Comparison of ENCODE assay signal across 9 mouse cellular contexts in the genomic region with DNA sequence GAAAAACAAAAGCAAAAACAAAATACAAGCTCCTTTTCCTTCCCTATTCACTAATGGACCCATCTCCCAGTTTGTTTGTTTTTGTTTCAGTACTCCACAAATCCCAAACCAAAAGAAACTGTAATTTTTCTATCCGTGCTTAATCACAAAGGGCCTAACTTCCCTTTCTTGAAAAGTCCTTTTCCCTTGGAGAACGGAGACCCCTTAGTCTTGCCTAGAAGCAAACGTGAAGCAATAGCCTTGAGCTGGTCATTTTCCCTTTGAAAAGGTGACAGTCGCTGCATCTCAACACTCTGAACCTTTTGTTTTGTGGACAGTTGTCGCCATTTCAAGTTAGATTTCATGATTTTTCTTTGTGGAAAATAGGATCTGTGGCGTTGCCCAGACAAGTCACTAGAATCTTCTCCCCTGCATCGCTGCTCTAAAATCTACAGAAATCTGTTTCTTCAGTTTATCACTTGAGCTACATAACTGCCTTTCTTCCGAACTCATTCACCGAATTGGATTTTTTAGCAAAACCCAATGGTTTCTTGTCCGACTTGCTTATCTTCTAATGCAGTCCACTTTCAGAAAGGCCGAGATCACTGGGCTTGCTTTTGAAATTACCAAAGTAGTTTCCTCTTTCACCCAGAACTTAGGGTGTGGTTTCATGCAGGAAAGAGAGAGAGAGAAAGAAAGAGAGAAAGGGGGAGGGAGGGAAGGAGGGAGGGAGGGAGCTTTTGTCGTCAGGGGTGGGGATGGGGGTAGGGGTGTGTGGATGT. TPM values are rescaled to one million over a fixed set of nuclear protein-coding genes. Genes with fewer than 3 reads are reported as not detected.
DNase-seq lines count a peak whose midpoint lies in the region; ATAC-seq and TF ChIP-seq lines count a peak whose summit lies in the region.
"Had no signal": no experiment of that assay in that cellular context is flagged by ENCODE, and none has a peak within 500 bp of the region (broad histone marks: within the 10 kb centered on the region; RNA-seq: fewer than 3 reads in every experiment).

No protein-coding gene starts in this region.

- TF ChIP-seq CTCF in ES-Bruce4 (IDR thresholded peaks at IDR 0.05; ENCODE audit: low read depth, low read length): no peak

- H3K27me3 ChIP-seq in heart, embryonic 10.5 days (ENCODE audit: insufficient read depth, poor library complexity, severe bottlenecking): no peaks in the 10 kb centered on the region
- peaks cover 3% of the 10 kb centered on the region; the same call in 1 of the 2 replicates for H3K27me3 ChIP-seq in ES-Bruce4 (ENCODE audit: control insufficient read depth, insufficient read depth, low read length, poor library complexity, severe bottlenecking)
- H3K27me3 ChIP-seq in forebrain, embryonic 16.5 days (replicated peaks; ENCODE audit: control insufficient read depth, insufficient read depth, low read length): no peaks in the 10 kb centered on the region
- H3K27me3 ChIP-seq: Patski had no signal

- TF ChIP-seq EP300 in ES-Bruce4 (IDR thresholded peaks at IDR 0.05; ENCODE audit: insufficient read depth, low read depth, low read length): no peak

- H3K27ac ChIP-seq in heart, embryonic 10.5 days: peak overlapping the region; percentile 94
- 0 out of 2 replicates have a peak overlapping the region, but pooled peaks have one; percentile 32 for H3K27ac ChIP-seq in ES-Bruce4 (ENCODE audit: insufficient read depth, low read length)
- H3K27ac ChIP-seq in forebrain, embryonic 16.5 days (ENCODE audit: low read length): peak overlapping the region; percentile 95

- intact Hi-C loops in heart, postnatal 25 days (cut with DNase I): loop anchor here (5.0 kb wide), 1 partner anchor 186 kb away; no protein-coding TSS in a partner anchor

- 6% methylated on average over 12 of the region's 12 CpGs for WGBS in heart, embryonic 10.5 days
- WGBS in forebrain, embryonic 16.5 days: 2% methylated on average over 12 of the region's 12 CpGs

- peaks cover 19% of the 10 kb centered on the region for H3K36me3 ChIP-seq in heart, embryonic 10.5 days
- H3K36me3 ChIP-seq in ES-Bruce4 (ENCODE audit: control insufficient read depth, insufficient read depth, low read length, poor library complexity, severe bottlenecking): no peaks in the 10 kb centered on the region
- no peaks in the 10 kb centered on the region; the same call in 1 of the 2 replicates for H3K36me3 ChIP-seq in forebrain, embryonic 16.5 days (ENCODE audit: control insufficient read depth, insufficient read depth)

- ATAC-seq in forebrain, embryonic 16.5 days: peak; percentile 18

- DNase-seq in heart, embryonic 10.5 days (ENCODE audit: low spot score): no peak
- no peak for DNase-seq in heart, postnatal 25 days (ENCODE audit: low spot score)
- peak; percentile 35 for DNase-seq in lung, postnatal 25 days (ENCODE audit: low spot score)
- no peak for DNase-seq in cerebellum, adult 9-11 months
- no peak for DNase-seq in gastrocnemius, postnatal 25 days
- DNase-seq in spleen, postnatal 4 days (ENCODE audit: low spot score in 2 of 2): no peak

- peak overlapping the region; percentile 81 for H3K4me2 ChIP-seq in forebrain, embryonic 16.5 days (ENCODE audit: low read length)

- TF ChIP-seq POLR2A in ES-Bruce4 (IDR thresholded peaks at IDR 0.05; ENCODE audit: insufficient read depth, low read length): no peak

- peak overlapping the region; percentile 80 for H3K4me3 ChIP-seq in heart, embryonic 10.5 days
- no peak overlapping the region for H3K4me3 ChIP-seq in ES-Bruce4 (ENCODE audit: low read depth, low read length)
- peak overlapping the region; percentile 69 for H3K4me3 ChIP-seq in forebrain, embryonic 16.5 days (replicated peaks; ENCODE audit: low read length)

- no peak overlapping the region for H3K9ac ChIP-seq in ES-Bruce4 (ENCODE audit: low read depth, poor library complexity, severe bottlenecking)
- H3K9ac ChIP-seq in forebrain, embryonic 16.5 days (replicated peaks; ENCODE audit: low read depth, low read length): peak overlapping the region; percentile 74

- no peaks in the 10 kb centered on the region for H3K9me3 ChIP-seq in heart, embryonic 10.5 days
- no peaks in the 10 kb centered on the region for H3K9me3 ChIP-seq in ES-Bruce4 (replicated peaks; ENCODE audit: control insufficient read depth, insufficient read depth, low read length, poor library complexity, severe bottlenecking)
- H3K9me3 ChIP-seq in forebrain, embryonic 16.5 days (ENCODE audit: control insufficient read depth, low read length): no peaks in the 10 kb centered on the region

- peaks cover 18% of the 10 kb centered on the region for H3K4me1 ChIP-seq in heart, embryonic 10.5 days
- H3K4me1 ChIP-seq in ES-Bruce4 (ENCODE audit: control insufficient read depth, insufficient read depth, low read length): no peaks in the 10 kb centered on the region
- peaks cover 23% of the 10 kb centered on the region for H3K4me1 ChIP-seq in forebrain, embryonic 16.5 days (replicated peaks; ENCODE audit: control insufficient read depth, insufficient read depth, low read length)

RNA-seq across cellular contexts. Expression of a gene that starts 0.9 kb away (rescaled TPM):
- 590 and 679 TPM in 2 replicates for polyA plus RNA-seq in heart, embryonic 10.5 days (2016; fragmentation: Nextera tagmentation; extraction: Ambion mirVana)
- total RNA-seq in heart, postnatal 25 days (2021): 100 to 1,000 TPM; 334 to 431 TPM
- polyA plus RNA-seq in ES-Bruce4 (2011; ENCODE audit: insufficient read depth, insufficient read length, low read depth, missing spikeins): 87.1 and 91.9 TPM in 2 replicates
- 408 and 544 TPM in 2 replicates for polyA plus RNA-seq in forebrain, embryonic 16.5 days (2015; fragmentation: Nextera tagmentation; extraction: Ambion mirVana)
- total RNA-seq in gastrocnemius, postnatal 25 days (2021): 100 to 1,000 TPM; 144 to 281 TPM

RNA-seq across cellular contexts. Expression of a gene that starts 28.4 kb away (rescaled TPM):
- 8.7 and 10.4 TPM in 2 replicates for polyA plus RNA-seq in heart, embryonic 10.5 days (2016; fragmentation: Nextera tagmentation; extraction: Ambion mirVana)
- 1 to 10 TPM; 6.8 to 8.6 TPM for total RNA-seq in heart, postnatal 25 days (2021)
- polyA plus RNA-seq in ES-Bruce4 (2011; ENCODE audit: insufficient read depth, insufficient read length, low read depth, missing spikeins): 14.9 and 15.7 TPM in 2 replicates
- 8.3 and 9.6 TPM in 2 replicates for polyA plus RNA-seq in forebrain, embryonic 16.5 days (2015; fragmentation: Nextera tagmentation; extraction: Ambion mirVana)
- total RNA-seq in gastrocnemius, postnatal 25 days (2021): 1 to 10 TPM; 3.8 to 4.6 TPM

Comparison
In these comparisons a context has a peak if more than half of its experiments do, and no peak if none do; other contexts are left out.
1. H3K27ac ChIP-seq: peak in every context shown above with its lines; median percentile 95 in forebrain, embryonic 16.5 days; 94 in heart, embryonic 10.5 days; 32 in ES-Bruce4.